Mouse (Mus musculus) right cerebral cortex, postnatal 25 days (tissue): ENCODE measurements at regions not wholly inside any gene's neighbourhood (a gene's known extent, or its start where the extent isn't known, plus 50 kb on each side); places are given as distances from the start of the nearest gene placed in this dataset.

Experiments used
- DNase-seq: peaks from one replicate; pipeline ENCODE4 v3.0.0; 2022

- no peak for DNase-seq
Observed at GRCm38 (mm10) chr9:32006350-32006749, 93.1 kb upstream of the Barx2 start.

- DNase-seq: no peak
Observed at GRCm38 (mm10) chr9:32010953-32011770, 97.9 kb upstream of the Barx2 start.

- no peak for DNase-seq
Observed at GRCm38 (mm10) chr9:32016286-32016685, 99.7 kb upstream of the Arhgap32 start.

GRCm38 (mm10) chr9:32018020-32018419 lies 97.9 kb upstream of the Arhgap32 start:
- DNase-seq: no peak

- no peak for DNase-seq
Observed at GRCm38 (mm10) chr9:32019786-32020185, 96.2 kb upstream of the Arhgap32 start.

- no peak for DNase-seq
Observed at GRCm38 (mm10) chr9:32020942-32021731, 94.8 kb upstream of the Arhgap32 start.

GRCm38 (mm10) chr9:32021755-32022154 lies 94.2 kb upstream of the Arhgap32 start:
- no peak for DNase-seq

GRCm38 (mm10) chr9:32022996-32023395 lies 92.9 kb upstream of the Arhgap32 start:
- DNase-seq: no peak

GRCm38 (mm10) chr9:32024767-32025166 lies 91.2 kb upstream of the Arhgap32 start:
- DNase-seq: no peak

GRCm38 (mm10) chr9:32027962-32028361 lies 88.0 kb upstream of the Arhgap32 start:
- no peak for DNase-seq

- no peak for DNase-seq
Observed at GRCm38 (mm10) chr9:32029001-32029400, 86.9 kb upstream of the Arhgap32 start.

GRCm38 (mm10) chr9:32029786-32030185 lies 86.2 kb upstream of the Arhgap32 start:
- DNase-seq: no peak

- no peak for DNase-seq
Observed at GRCm38 (mm10) chr9:32030203-32030602, 85.7 kb upstream of the Arhgap32 start.

GRCm38 (mm10) chr9:32031950-32032453 lies 83.9 kb upstream of the Arhgap32 start:
- peak; percentile 87 for DNase-seq

GRCm38 (mm10) chr9:32032521-32033185 lies 83.3 kb upstream of the Arhgap32 start:
- peak; percentile 67 for DNase-seq

GRCm38 (mm10) chr9:32033937-32034336 lies 82.0 kb upstream of the Arhgap32 start:
- DNase-seq: no peak

- no peak for DNase-seq
Observed at GRCm38 (mm10) chr9:32039999-32040398, 75.9 kb upstream of the Arhgap32 start.

GRCm38 (mm10) chr9:32043344-32043743 lies 72.6 kb upstream of the Arhgap32 start:
- no peak for DNase-seq

GRCm38 (mm10) chr9:32046791-32047190 lies 69.1 kb upstream of the Arhgap32 start:
- DNase-seq: no peak

GRCm38 (mm10) chr9:32048941-32049340 lies 67.0 kb upstream of the Arhgap32 start:
- no peak for DNase-seq

- no peak for DNase-seq
Observed at GRCm38 (mm10) chr9:32049546-32049945, 66.4 kb upstream of the Arhgap32 start.

- no peak for DNase-seq
Observed at GRCm38 (mm10) chr9:32053886-32054615, 61.9 kb upstream of the Arhgap32 start.
